Mouse (Mus musculus) R1 (cell line): Measurements from ENCODE around the gene Mfrp.

Experiments
- DNase-seq: peaks from one replicate; pipeline ENCODE4 v3.0.0-alpha.2; 2018; ENCODE audit warnings: low read depth, low spot score

The Mfrp gene

DNA sequence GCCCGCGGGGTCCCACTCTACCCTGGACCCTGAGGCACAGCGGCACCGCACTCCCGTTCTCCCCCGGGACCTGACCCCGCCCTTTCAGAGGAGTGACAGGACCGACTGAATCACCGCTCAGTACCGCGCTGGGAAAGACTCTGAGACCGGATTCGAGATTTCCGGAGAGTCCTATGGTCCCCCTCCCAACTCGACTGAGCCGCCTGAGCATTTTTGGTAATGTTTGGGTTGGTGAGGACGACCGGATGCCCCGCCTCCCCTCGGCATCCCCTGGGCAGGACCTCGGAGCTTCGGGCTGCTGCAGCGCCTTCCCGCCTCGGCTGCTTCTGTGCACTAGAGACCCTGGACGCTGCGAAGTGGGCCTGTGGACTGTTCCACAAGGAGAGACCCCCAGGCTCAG is 28.5 kb downstream of the Mfrp start:
- peak; percentile 88 for DNase-seq

DNA sequence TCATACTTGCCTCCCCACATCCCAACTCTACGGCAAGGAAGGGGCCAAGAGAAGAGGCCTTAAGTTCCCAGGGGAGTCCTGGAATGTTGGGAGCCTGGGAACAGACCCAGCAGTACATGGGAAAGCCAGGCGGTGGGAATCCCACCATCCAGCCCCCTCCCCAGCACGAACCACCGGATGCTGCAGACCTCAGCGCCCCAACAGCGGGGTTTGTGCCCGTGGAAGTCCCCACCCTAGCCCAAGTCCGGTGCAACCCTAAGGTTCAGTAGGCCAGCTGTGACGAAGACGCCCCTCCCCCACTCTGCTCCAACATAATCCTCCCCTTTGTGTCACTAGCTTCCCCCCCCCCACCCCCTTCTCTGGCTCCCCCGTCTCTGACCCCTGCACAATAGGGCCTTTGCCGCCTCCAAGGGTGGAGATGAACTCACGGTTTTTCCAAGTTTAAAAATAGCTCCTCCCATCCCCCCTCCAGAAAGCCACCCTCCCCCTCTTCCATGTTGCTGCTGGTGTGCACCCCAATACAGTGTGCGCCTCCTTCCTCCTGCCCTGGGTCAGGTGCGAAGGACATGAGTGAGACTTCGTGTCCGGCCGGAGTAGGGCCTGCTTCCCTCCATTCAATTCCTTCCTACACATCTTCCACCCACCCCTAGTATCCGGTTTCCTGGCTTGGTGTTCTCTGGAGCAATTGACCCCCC is 29.2 kb downstream of the Mfrp start:
- peak; percentile 83 for DNase-seq

GRCm38 (mm10) chr9:44131276-44131590 is 29.7 kb downstream of the Mfrp start:
- no peak for DNase-seq

GRCm38 (mm10) chr9:44132200-44132599 is 30.7 kb downstream of the Mfrp start:
- no peak for DNase-seq

DNA sequence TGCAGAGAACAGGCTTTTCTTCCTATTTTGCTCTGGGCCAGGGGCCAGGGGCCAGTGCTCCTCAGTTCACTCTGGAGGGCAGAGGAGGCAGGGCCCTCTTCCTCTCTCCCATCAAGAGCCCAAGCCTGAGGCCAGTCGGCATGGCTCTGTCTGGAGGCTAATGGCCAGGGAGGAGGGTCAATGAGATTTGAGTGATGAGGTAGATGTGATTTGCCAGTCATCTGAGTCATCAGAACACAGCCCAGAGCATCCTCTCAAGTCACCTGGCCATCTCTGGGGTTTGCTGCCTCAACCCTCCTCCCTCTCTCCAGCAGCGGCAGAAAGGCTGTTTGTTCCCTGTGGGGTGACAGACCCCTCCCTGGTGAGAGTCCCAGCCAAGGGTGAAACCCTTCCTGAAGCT is 31.8 kb downstream of the Mfrp start:
- DNase-seq = no peak

DNA sequence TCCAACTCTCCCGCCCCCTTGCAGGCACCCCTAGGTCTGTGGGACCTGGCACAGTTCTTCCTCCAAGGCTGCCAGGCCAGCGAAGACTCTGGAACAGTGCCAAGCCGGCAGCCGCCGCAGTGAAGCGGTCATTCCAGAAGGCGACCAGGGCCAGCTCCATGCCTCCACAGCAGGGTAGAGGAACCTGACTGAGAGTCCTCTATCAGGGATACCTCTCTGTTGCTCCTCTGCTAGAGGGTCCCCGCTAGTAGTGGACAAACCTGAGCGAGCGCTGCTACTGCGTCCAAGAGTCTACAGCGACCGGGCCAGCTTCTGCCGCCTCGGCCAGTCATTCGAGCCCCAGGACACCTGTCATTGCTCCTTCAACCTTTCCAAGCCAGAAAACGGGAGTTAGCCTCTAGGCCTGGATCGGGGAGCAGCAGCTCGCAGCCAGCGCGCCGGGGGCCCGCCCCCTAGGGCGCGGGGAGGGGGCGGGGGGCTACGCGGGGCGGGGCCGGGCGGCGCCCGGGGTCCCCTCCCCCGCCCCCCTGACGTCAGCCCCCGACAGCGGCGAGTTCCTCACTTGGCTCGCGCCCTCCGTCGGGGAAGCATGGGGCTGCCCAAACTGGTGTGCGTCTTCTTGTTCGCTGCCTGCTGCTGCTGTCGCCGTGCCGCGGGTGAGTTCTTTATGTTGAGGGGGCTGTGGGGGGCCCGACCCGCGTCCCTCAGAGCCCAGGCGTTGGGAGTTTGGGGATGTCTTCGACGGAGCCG is 32.7 kb downstream of the Mfrp start, which contains the start of gene Mcam:
TSS of gene Mcam (plus strand) at position 369 of the 750 bp plus-strand sequence.
- DNase-seq = peak; percentile 50

DNA sequence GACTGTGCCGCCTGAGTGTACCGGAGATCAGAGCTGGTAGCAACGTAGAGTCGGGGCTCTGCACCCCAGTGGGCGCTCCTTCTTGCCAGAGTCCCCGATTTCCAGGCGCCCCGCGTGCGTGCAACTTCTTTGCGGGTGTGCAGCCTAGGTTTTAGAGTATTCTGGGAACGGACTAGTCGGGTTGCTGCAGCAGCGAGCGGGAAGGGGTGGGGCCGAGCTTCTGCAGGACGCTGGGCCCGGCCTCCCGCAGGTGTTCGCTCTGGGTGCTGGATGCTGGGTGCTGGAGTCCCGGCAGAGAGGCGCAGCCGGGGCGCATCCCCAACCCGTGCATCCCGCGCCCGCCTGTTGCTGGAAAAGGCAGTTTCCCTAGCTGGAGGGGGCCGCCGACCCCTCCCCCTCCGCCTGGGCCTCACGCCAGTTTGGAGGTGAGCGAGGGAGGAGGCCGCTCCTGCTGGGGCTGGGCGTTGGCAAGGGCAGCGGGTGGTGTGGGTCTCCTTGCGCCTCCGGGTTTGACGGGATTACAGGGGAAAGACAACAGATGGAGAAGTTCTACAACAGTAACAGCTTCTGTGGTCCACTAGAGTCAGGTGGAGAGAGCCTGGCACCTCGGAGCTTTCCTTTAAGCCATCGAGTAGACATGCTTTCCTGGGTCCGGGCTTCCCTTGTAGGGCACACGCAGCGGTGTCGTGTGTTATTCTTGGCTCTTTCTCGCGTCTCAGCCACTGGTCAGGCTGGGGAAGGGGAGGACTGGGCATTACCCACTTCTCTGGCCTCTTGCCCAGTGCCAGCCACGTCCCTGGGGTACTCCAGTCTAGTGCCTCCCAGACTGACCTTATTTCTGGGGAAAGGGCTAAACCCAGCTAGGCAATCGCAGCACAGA is 33.6 kb downstream of the Mfrp start:
- peak; percentile 38 for DNase-seq

DNA sequence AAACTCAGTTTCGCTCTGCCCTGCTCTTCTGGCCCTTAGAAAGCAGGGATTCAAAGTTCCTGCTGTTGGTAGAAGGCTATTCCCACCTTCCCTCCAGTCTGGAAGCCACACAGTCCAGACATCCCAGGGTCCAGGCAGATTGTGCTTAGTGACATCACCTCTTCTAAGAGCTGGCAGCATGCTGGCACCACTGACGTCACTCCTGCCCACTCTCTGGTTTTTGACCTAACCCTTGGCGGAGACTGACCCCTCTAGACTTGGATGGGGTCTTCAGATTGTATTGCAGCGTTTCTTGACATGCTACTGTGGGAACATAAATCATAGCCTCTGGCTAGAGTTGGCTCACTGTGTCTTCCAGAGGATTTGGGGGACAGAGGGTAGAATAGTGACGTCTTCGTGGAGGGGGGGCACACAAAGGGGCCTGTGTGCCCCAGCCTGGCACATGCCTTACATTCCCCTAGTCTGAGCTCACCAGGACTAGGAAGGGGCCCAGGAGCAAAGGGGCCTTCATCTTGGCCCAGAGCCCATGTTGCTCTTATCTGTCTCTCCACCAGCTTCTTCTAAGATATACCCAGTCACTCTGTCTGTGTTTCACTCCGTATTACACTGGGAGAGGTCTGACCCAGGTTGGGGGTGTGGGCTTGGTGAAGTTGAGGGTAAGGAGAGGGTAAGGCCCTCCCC is 34.3 kb downstream of the Mfrp start:
- no peak for DNase-seq

- no peak for DNase-seq
Observed at GRCm38 (mm10) chr9:44137846-44138245, 36.3 kb downstream of the Mfrp start.

DNA sequence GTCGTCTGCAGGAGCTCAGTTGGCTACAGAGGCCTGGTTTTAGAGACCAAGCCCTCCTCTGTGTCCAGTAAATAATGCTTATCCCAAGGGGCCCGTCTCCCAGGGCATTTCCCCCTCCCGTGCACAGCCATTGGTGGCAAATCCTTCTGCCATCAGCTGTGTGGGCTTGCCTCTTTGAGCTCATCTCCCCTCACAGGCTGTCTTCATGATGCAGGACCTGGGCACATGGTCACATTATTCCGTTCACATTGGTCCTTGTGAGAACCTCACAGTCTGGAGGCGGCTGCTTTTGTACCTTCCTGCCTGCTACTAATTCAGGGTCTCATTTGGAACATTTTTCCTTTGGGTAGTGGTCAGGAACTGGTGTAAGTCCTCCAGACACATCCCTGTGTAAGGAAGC is 40.4 kb downstream of the Mfrp start:
- no peak for DNase-seq

DNA sequence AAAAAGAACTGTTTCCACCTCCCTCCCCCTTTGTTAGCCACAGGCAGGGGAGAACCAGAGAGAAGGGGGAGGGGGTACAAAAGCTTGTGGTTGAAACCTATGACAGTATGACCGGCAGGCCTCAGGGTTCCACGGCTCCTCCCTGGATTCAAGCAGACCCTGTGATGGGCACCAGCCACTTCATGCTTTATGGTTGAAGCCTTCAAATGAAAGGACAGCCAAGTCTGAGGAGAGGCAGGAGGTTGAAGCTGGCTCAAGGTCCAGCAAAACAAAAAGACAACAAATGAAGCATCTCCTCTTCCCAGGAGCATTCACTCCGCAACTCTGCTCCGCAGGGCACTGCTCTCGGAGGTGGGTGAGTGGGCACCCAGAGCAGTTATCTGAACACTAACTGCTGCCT is 41.9 kb downstream of the Mfrp start:
- peak; percentile 38 for DNase-seq

DNA sequence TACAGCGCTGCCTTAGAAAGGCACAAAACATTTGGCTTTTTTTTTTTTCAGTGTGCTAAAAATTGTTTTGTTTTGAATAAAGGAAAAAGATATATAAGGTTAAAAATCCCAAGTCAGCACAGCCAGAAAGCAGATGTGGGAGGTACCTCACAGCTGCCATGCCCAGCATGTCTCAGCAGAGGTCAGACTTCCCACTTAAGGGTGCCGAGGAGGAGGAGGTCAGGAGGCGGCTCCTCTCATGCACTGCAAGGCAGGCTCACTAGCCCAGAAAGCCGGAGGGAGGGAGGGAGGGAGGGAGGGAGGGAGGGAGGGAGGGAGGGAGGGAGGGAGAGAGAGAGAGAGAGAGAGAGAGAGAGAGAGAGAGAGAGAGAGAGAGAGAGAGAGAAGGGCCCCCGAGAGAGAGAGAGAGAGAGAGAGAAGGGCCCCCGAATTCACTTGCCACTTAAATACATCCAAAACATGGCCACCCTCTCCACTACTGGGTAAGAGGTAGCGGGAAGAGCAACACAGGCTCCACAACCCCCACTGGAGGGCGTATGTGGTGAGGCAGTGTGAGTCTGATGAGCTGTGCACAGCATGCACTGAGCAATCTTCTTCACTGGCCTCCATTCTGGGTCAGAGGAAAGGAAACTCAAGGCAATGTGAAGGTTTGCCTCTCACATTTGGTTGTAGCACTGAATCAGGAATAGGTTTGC is 42.6 kb downstream of the Mfrp start:
- peak; percentile 79 for DNase-seq

- no peak for DNase-seq
Observed at GRCm38 (mm10) chr9:44144718-44145060, 43.2 kb downstream of the Mfrp start.

- peak; percentile 70 for DNase-seq
Observed at GRCm38 (mm10) chr9:44147290-44147689, 45.8 kb downstream of the Mfrp start.
